Mouse (Mus musculus) MEL (cell line): ENCODE results near the gene Znrf3.

ENCODE experiments used
- BHLHE40 ChIP-seq: IDR thresholded peaks from 2 replicates; pipeline ENCODE4 v1.6.1; 2012; ENCODE audit warnings: low read depth, mild to moderate bottlenecking, inconsistent platforms, low read length, improper control_type of control experiment, borderline replicate concordance
- CHD1 ChIP-seq: IDR thresholded peaks from 2 replicates; pipeline ENCODE4 v1.6.1; 2012; ENCODE audit warnings: low read depth, mild to moderate bottlenecking, inconsistent platforms, low read length, improper control_type of control experiment
- CTCF ChIP-seq, 3 experiments: IDR thresholded peaks in 2 of 3; conservative IDR thresholded peaks in 1 of 3; 2 replicates each; pipeline ENCODE4 v1.5.1; 2011 to 2012; ENCODE audit warnings: low read length in 3 of 3, low read depth in 2 of 3, mild to moderate bottlenecking in 2 of 3, improper control_type of control experiment in 1 of 3, inconsistent platforms in 1 of 3, mixed read lengths in 1 of 3, moderate library complexity in 1 of 3; ENCODE audit not compliant: control insufficient read depth in 1 of 3, insufficient read depth in 1 of 3, poor library complexity in 1 of 3, severe bottlenecking in 1 of 3
- HCFC1 ChIP-seq: IDR thresholded peaks from 2 replicates; pipeline ENCODE4 v1.6.1; 2012; ENCODE audit warnings: low read depth, mild to moderate bottlenecking, inconsistent platforms, low read length, improper control_type of control experiment, moderate library complexity
- MAFK ChIP-seq: IDR thresholded peaks from 2 replicates; pipeline ENCODE4 v1.6.1; 2011; ENCODE audit warnings: low read depth, mild to moderate bottlenecking, low read length, improper control_type of control experiment, borderline replicate concordance
- USF2 ChIP-seq, 2 experiments: IDR thresholded peaks; 2 replicates each; pipeline ENCODE4 v1.6.1; 2011 to 2012; ENCODE audit warnings: improper control_type of control experiment in 2 of 2, low read length in 2 of 2, borderline replicate concordance in 1 of 2, inconsistent platforms in 1 of 2, low read depth in 1 of 2, mild to moderate bottlenecking in 1 of 2; ENCODE audit not compliant: insufficient read depth in 1 of 2
- ZC3H11A ChIP-seq: IDR thresholded peaks from 2 replicates; pipeline ENCODE4 v1.6.1; 2012; ENCODE audit warnings: low read depth, mild to moderate bottlenecking, inconsistent platforms, low read length, improper control_type of control experiment

GRCm38 (mm10) chr11:5275216-5275615 lies 169.4 kb downstream of the Znrf3 start:
- TF ChIP-seq ZC3H11A = no peak
- TF ChIP-seq MAFK = no peak
- no peak for TF ChIP-seq CHD1
- TF ChIP-seq BHLHE40 = no peak
- TF ChIP-seq CTCF (IDR thresholded peaks at IDR 0.05 in 2 of 3, conservative IDR thresholded peaks at IDR 0.05 in 1 of 3; ENCODE audit: control insufficient read depth in 1 of 3, insufficient read depth in 1 of 3, low read depth in 2 of 3, low read length in 3 of 3, poor library complexity in 1 of 3, severe bottlenecking in 1 of 3) = no peak
- TF ChIP-seq HCFC1 = no peak
- no peak for TF ChIP-seq USF2 (IDR thresholded peaks at IDR 0.05; ENCODE audit: borderline replicate concordance in 1 of 2, insufficient read depth in 1 of 2, low read depth in 1 of 2, low read length in 2 of 2)
